Mouse (Mus musculus): Measurements from ENCODE around the gene Cebpg.

DNA sequence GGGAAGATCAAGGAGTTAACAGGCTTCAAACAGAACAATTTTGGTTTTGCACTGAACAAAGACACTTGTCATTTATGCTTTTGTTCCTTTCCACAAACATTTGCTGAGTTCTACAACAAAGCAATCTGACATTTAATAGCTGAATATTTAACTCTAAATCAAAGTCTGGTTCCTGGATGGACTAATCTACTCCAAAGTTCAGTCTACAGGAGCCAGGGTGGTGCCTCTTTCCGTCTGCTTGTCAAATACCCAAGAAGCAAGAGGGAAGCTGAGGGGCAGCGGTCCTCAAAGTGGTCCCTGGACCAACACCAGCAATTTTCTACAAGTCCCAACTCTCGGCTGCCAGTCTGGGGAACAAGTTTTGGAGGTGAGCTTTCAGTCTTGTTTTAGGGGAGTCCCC is 3.2 kb downstream of the Cebpg start:
- TF ChIP-seq CTCF (IDR thresholded peaks at IDR 0.05; ENCODE audit: low read depth, low read length) (no peak), POLR2A (IDR thresholded peaks at IDR 0.05; ENCODE audit: borderline replicate concordance, low read depth, low read length) (no peak)

Data from bone marrow macrophage, adult 2 months (primary cell).